In the genomic region with DNA sequence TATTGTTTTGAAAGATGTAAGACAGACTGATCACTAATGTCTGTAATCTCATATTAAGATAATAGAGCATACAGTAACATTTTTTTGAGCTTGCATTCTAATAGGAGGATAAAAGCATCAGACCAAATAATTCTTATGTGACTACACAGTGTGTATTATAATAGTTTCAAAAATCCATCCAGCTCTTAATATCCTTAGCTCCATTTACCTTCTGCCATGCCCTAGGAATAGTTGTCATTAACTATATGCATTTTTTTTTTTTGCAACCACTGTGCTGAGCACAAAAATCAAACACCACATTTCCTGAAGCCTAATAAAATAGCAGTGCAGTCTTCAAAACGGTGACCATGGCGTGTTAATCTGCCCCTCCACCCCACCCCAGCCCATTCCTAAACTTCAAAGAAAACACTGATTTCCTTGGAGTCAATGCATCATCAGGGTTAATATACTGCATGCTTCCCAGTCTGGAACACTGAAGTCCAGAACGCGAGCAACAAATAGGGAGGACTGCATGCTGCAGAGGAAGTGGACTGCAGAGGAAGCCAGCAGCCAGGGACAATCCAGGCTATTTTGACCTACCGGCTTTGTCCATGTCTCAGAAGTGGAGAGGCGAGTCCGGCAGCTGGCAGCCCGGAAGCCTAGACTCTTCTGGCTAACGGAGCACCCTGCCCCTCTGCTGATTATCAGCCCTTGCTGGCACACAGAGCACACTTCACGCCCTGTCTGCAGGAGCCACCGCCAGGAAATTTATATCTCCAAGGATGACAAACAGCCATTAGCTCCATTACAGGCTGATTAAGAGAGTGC, we compare ENCODE assay signal across 8 mouse cellular contexts.
DNase-seq lines count a peak whose midpoint lies in the region; ATAC-seq and TF ChIP-seq lines count a peak whose summit lies in the region.

No protein-coding gene starts in this region.

- H3K4me1 ChIP-seq in forebrain, embryonic 13.5 days = peaks cover 17% of the 10 kb centered on the region
- H3K4me1 ChIP-seq in hindbrain, embryonic 12.5 days = peaks cover 7% of the 10 kb centered on the region
- H3K4me1 ChIP-seq in limb, embryonic 14.5 days (ENCODE audit: control insufficient read depth, insufficient read depth, low read length) = peaks cover 14% of the 10 kb centered on the region
- H3K4me1 ChIP-seq in midbrain, embryonic 12.5 days = peaks cover 11% of the 10 kb centered on the region

- no peak overlapping the region; the same call in 1 of the 2 replicates for H3K27ac ChIP-seq in forebrain, embryonic 13.5 days
- peak overlapping the region; percentile 44 for H3K27ac ChIP-seq in hindbrain, embryonic 12.5 days
- H3K27ac ChIP-seq in limb, embryonic 14.5 days (replicated peaks; ENCODE audit: low read depth, low read length) = no peak overlapping the region
- peak overlapping the region; percentile 26; the same call in 1 of the 2 replicates for H3K27ac ChIP-seq in midbrain, embryonic 12.5 days (replicated peaks)

- no peaks in the 10 kb centered on the region for H3K36me3 ChIP-seq in forebrain, embryonic 13.5 days (ENCODE audit: poor library complexity, severe bottlenecking)
- no peaks in the 10 kb centered on the region for H3K36me3 ChIP-seq in hindbrain, embryonic 12.5 days
- no peaks in the 10 kb centered on the region for H3K36me3 ChIP-seq in limb, embryonic 14.5 days (ENCODE audit: control insufficient read depth, insufficient read depth, low read length)
- no peaks in the 10 kb centered on the region for H3K36me3 ChIP-seq in midbrain, embryonic 12.5 days

- H3K4me2 ChIP-seq in forebrain, embryonic 13.5 days = peak overlapping the region; percentile 59
- peak overlapping the region; percentile 38 for H3K4me2 ChIP-seq in hindbrain, embryonic 12.5 days (replicated peaks)
- H3K4me2 ChIP-seq in limb, embryonic 14.5 days (replicated peaks; ENCODE audit: low read depth, low read length, severe bottlenecking) = peak overlapping the region; percentile 42
- H3K4me2 ChIP-seq in midbrain, embryonic 12.5 days (replicated peaks) = peak overlapping the region; percentile 38

- peak; percentile 80 for ATAC-seq in forebrain, embryonic 13.5 days
- peak; percentile 73; the same call in 1 of the 2 replicates for ATAC-seq in hindbrain, embryonic 12.5 days (ENCODE audit: low FRiP score)
- peak; percentile 34; the same call in 1 of the 2 replicates for ATAC-seq in limb, embryonic 14.5 days (ENCODE audit: low FRiP score, low read depth)
- peak; percentile 73 for ATAC-seq in midbrain, embryonic 12.5 days (ENCODE audit: low FRiP score, low read depth)

- peak overlapping the region; percentile 65 for H3K9ac ChIP-seq in forebrain, embryonic 13.5 days
- H3K9ac ChIP-seq in hindbrain, embryonic 12.5 days = no peak overlapping the region
- H3K9ac ChIP-seq in limb, embryonic 14.5 days (ENCODE audit: low read depth, low read length, severe bottlenecking) = peak overlapping the region; percentile 31; the same call in 1 of the 2 replicates
- H3K9ac ChIP-seq in midbrain, embryonic 12.5 days (replicated peaks) = peak overlapping the region; percentile 34; the same call in 1 of the 2 replicates

- H3K27me3 ChIP-seq in forebrain, embryonic 13.5 days = no peaks in the 10 kb centered on the region
- no peaks in the 10 kb centered on the region for H3K27me3 ChIP-seq in hindbrain, embryonic 12.5 days
- H3K27me3 ChIP-seq in limb, embryonic 14.5 days (ENCODE audit: control insufficient read depth, insufficient read depth, low read length) = no peaks in the 10 kb centered on the region
- no peaks in the 10 kb centered on the region for H3K27me3 ChIP-seq in midbrain, embryonic 12.5 days

- no peak for TF ChIP-seq POLR2A in limb, embryonic 14.5 days (IDR thresholded peaks at IDR 0.05; ENCODE audit: borderline replicate concordance, extremely low read depth, insufficient read depth, insufficient read length)

- peak overlapping the region; percentile 29 for H3K4me3 ChIP-seq in forebrain, embryonic 13.5 days
- H3K4me3 ChIP-seq in hindbrain, embryonic 12.5 days = no peak overlapping the region
- peak overlapping the region; percentile 14 for H3K4me3 ChIP-seq in limb, embryonic 14.5 days (replicated peaks; ENCODE audit: low read length)
- H3K4me3 ChIP-seq in midbrain, embryonic 12.5 days = no peak overlapping the region

- no peaks in the 10 kb centered on the region for H3K9me3 ChIP-seq in forebrain, embryonic 13.5 days (replicated peaks)
- no peaks in the 10 kb centered on the region for H3K9me3 ChIP-seq in hindbrain, embryonic 12.5 days (replicated peaks)
- H3K9me3 ChIP-seq in limb, embryonic 14.5 days (ENCODE audit: control insufficient read depth, low read length) = no peaks in the 10 kb centered on the region
- H3K9me3 ChIP-seq in midbrain, embryonic 12.5 days = no peaks in the 10 kb centered on the region

- WGBS in forebrain, embryonic 13.5 days = 8% methylated on average over 11 of the region's 11 CpGs
- 29% methylated on average over 11 of the region's 11 CpGs for WGBS in hindbrain, embryonic 12.5 days
- 8% methylated on average over 11 of the region's 11 CpGs for WGBS in limb, embryonic 14.5 days
- WGBS in midbrain, embryonic 12.5 days = 33% methylated on average over 11 of the region's 11 CpGs

- peak; percentile 46 for DNase-seq in urinary bladder, postnatal 14 days (ENCODE audit: low spot score)
- DNase-seq in urinary bladder, postnatal 10 days (ENCODE audit: low spot score) = no peak
- DNase-seq in limb, embryonic 14.5 days (ENCODE audit: low spot score) = peak; percentile 30
- DNase-seq in testis, postnatal 14 days (ENCODE audit: low spot score) = peak; percentile 37
- no peak for DNase-seq in cerebellum, adult 9-10 months

Comparison
In these comparisons a context has a peak if more than half of its experiments do, and no peak if none do; other contexts are left out.
1. DNase-seq: peak in urinary bladder, postnatal 14 days (single experiment), limb, embryonic 14.5 days (single experiment) and testis, postnatal 14 days (single experiment); none in urinary bladder, postnatal 10 days (single experiment) and cerebellum, adult 9-10 months (single experiment).
2. H3K27ac ChIP-seq: peak in hindbrain, embryonic 12.5 days (single experiment) and midbrain, embryonic 12.5 days (single experiment); none in forebrain, embryonic 13.5 days (single experiment) and limb, embryonic 14.5 days (single experiment).
3. H3K4me3 ChIP-seq: peak in forebrain, embryonic 13.5 days (single experiment) and limb, embryonic 14.5 days (single experiment); none in hindbrain, embryonic 12.5 days (single experiment) and midbrain, embryonic 12.5 days (single experiment).
4. Peak in every context shown above with its lines, with median percentiles within 50 percentile points of each other: ATAC-seq and H3K4me2 ChIP-seq.